Mouse (Mus musculus): Measurements from ENCODE around the gene Olfr538.
"Not testable (repeated sequence)": the region's sequence is repeated elsewhere in the genome, so short reads cannot be mapped to it uniquely, and the experiment has no call there.

The Olfr538 gene

DNA sequence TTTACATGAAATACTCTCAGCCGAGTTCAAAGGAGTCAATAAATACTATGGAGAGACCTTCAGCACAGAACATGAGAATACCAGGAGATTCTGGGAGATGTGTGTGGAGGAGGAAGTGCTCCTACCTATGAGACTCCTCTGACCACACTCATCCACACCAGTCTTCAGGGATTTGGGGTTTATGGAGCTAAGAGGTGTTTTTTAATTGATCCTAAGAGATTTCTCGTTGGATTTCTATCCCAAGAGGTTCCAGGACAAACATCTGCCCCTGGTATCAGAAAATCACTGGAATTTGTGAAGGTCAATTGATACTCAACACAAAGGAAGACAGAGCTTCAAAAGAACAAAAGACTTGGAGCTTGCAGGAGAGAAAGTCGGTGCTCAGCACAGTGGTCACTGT is at the start of gene Olfr538:
Gene Olfr538, plus strand, starts transcription at position 301 of the 400 bp plus-strand sequence.
- no peak for DNase-seq

DNA sequence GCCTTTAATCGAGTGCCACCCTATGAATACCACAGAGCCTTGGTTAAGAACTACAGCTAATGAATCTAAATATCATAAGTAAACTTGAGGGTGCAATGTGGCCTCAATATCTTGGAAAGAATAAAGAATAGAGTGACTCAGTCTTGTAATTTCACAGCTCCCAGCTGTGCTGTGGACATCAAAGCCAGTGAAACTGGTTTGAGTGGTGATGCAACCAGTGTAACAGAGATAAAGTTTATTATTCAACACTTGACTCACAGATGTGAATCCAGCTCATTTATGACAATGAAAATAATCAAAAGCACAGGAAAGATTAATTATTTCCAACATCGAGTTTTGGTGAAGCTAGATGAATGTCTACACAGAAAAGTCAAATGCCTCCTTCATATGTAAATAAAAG is 27.9 kb upstream of the Olfr538 start:
- DNase-seq = no peak

GRCm38 (mm10) chr7:140600969-140601368 is 33.3 kb downstream of the Olfr538 start, which contains the start of gene Olfr46:
Gene Olfr46 (plus strand): TSS chr7:140601269.
- not testable (repeated sequence) for DNase-seq

Data from lung, postnatal 14 days (tissue).